12 mouse cellular contexts compared by ENCODE assay signal in genomic region chr5:121701111-121701769, GRCm38 (mm10). TPM values are rescaled to one million over a fixed set of nuclear protein-coding genes. Genes with fewer than 3 reads are reported as not detected.
A peak's percentile ranks its signal among the peaks of the same experiment; 100 is the strongest.
DNase-seq lines count a peak whose midpoint lies in the region; ATAC-seq and TF ChIP-seq lines count a peak whose summit lies in the region.
"Had no signal": no experiment of that assay in that cellular context is flagged by ENCODE, and none has a peak within 500 bp of the region (broad histone marks: within the 10 kb centered on the region; RNA-seq: fewer than 3 reads in every experiment).

No protein-coding gene starts in this region.

- no peak for TF ChIP-seq EP300 in stomach, postnatal 0 days (optimal IDR thresholded peaks at IDR 0.05)
- peak; percentile 81 for TF ChIP-seq EP300 in liver, embryonic 14.5 days (IDR thresholded peaks at IDR 0.05; ENCODE audit: low read depth)

- no peak overlapping the region for H3K9ac ChIP-seq in stomach, embryonic 15.5 days
- no peak overlapping the region for H3K9ac ChIP-seq in stomach, postnatal 0 days (ENCODE audit: low read length)
- H3K9ac ChIP-seq in liver, embryonic 14.5 days (replicated peaks), result peak overlapping the region; percentile 69

- 46% methylated on average over 8 of the region's 8 CpGs for WGBS in stomach, embryonic 15.5 days
- WGBS in stomach, postnatal 0 days, result 52% methylated on average over 8 of the region's 8 CpGs
- WGBS in liver, embryonic 14.5 days (ENCODE audit: insufficient replicate concordance), result 18% methylated on average over 8 of the region's 8 CpGs
- WGBS in midbrain, embryonic 10.5 days, result 63% methylated on average over 8 of the region's 8 CpGs

- 0 out of 2 replicates have a peak overlapping the region, but pooled peaks have one; percentile 21 for H3K27ac ChIP-seq in stomach, embryonic 15.5 days
- no peak overlapping the region for H3K27ac ChIP-seq in stomach, postnatal 0 days (replicated peaks)
- peak overlapping the region; percentile 89 for H3K27ac ChIP-seq in liver, embryonic 14.5 days
- no peak overlapping the region for H3K27ac ChIP-seq in midbrain, embryonic 10.5 days (replicated peaks)
- H3K27ac ChIP-seq: limb, embryonic 10.5 days had no signal

- H3K9me3 ChIP-seq in stomach, embryonic 15.5 days, result no peaks in the 10 kb centered on the region
- H3K9me3 ChIP-seq in stomach, postnatal 0 days (ENCODE audit: control insufficient read depth, low read length), result no peaks in the 10 kb centered on the region
- no peaks in the 10 kb centered on the region for H3K9me3 ChIP-seq in liver, embryonic 14.5 days (ENCODE audit: control insufficient read depth, low read length)
- H3K9me3 ChIP-seq in midbrain, embryonic 10.5 days (replicated peaks), result no peaks in the 10 kb centered on the region
- H3K9me3 ChIP-seq: limb, embryonic 10.5 days had no signal

- no peaks in the 10 kb centered on the region for H3K27me3 ChIP-seq in stomach, embryonic 15.5 days (replicated peaks)
- H3K27me3 ChIP-seq in stomach, postnatal 0 days (ENCODE audit: control insufficient read depth, insufficient read depth, low read length), result no peaks in the 10 kb centered on the region
- H3K27me3 ChIP-seq in liver, embryonic 14.5 days (ENCODE audit: control insufficient read depth, insufficient read depth, low read length), result no peaks in the 10 kb centered on the region
- no peaks in the 10 kb centered on the region for H3K27me3 ChIP-seq in midbrain, embryonic 10.5 days (ENCODE audit: low read depth, poor library complexity, severe bottlenecking)

- H3K36me3 ChIP-seq in stomach, embryonic 15.5 days, result no peaks in the 10 kb centered on the region
- no peaks in the 10 kb centered on the region for H3K36me3 ChIP-seq in stomach, postnatal 0 days (ENCODE audit: control insufficient read depth, insufficient read depth, low read length)
- no peaks in the 10 kb centered on the region for H3K36me3 ChIP-seq in liver, embryonic 14.5 days (replicated peaks; ENCODE audit: control insufficient read depth, insufficient read depth, low read depth)
- no peaks in the 10 kb centered on the region for H3K36me3 ChIP-seq in midbrain, embryonic 10.5 days
- H3K36me3 ChIP-seq: limb, embryonic 10.5 days had no signal

- H3K4me3 ChIP-seq in stomach, embryonic 15.5 days (replicated peaks), result no peak overlapping the region
- H3K4me3 ChIP-seq in stomach, postnatal 0 days (ENCODE audit: low read depth, low read length), result no peak overlapping the region
- peak overlapping the region; percentile 22 to 49 for H3K4me3 ChIP-seq in liver, embryonic 14.5 days (ENCODE audit: insufficient read depth in 1 of 2, low read depth in 2 of 2, low read length in 2 of 2)
- no peak overlapping the region for H3K4me3 ChIP-seq in midbrain, embryonic 10.5 days
- H3K4me3 ChIP-seq: limb, embryonic 10.5 days had no signal

- peaks cover 13% of the 10 kb centered on the region; the same call in 1 of the 2 replicates for H3K4me1 ChIP-seq in stomach, embryonic 15.5 days
- H3K4me1 ChIP-seq in stomach, postnatal 0 days (replicated peaks; ENCODE audit: control insufficient read depth, insufficient read depth), result no peaks in the 10 kb centered on the region
- peaks cover 31 to 45% of the 10 kb centered on the region in 2 experiments for H3K4me1 ChIP-seq in liver, embryonic 14.5 days (replicated peaks; ENCODE audit: control insufficient read depth in 2 of 2, insufficient read depth in 2 of 2, low read length in 1 of 2)
- H3K4me1 ChIP-seq in midbrain, embryonic 10.5 days, result peaks cover 23% of the 10 kb centered on the region

- peak; percentile 61; the same call in 1 of the 2 replicates for ATAC-seq in stomach, embryonic 15.5 days (ENCODE audit: insufficient read depth, low FRiP score, low read depth)
- ATAC-seq in stomach, postnatal 0 days (ENCODE audit: low FRiP score, low TSS enrichment), result no peak
- peak; percentile 91 for ATAC-seq in liver, embryonic 14.5 days (ENCODE audit: insufficient read depth)

- no peak overlapping the region for H3K4me2 ChIP-seq in stomach, embryonic 15.5 days
- no peak overlapping the region for H3K4me2 ChIP-seq in stomach, postnatal 0 days (replicated peaks; ENCODE audit: low read depth)
- H3K4me2 ChIP-seq in liver, embryonic 14.5 days (ENCODE audit: low read depth), result peak overlapping the region; percentile 56

- TF ChIP-seq CTCF in stomach, postnatal 0 days (IDR thresholded peaks at IDR 0.05; ENCODE audit: low read depth), result no peak
- TF ChIP-seq CTCF in liver, embryonic 14.5 days (IDR thresholded peaks at IDR 0.05; ENCODE audit: low read depth), result no peak

- DNase-seq in adrenal gland, adult 2 months, result peak; percentile 76
- no peak for DNase-seq in adrenal gland, adult 8-10 months
- DNase-seq in stomach, postnatal 0 days (ENCODE audit: low spot score), result no peak
- DNase-seq in liver, embryonic 14.5 days (ENCODE audit: low read depth in 3 of 3, low spot score in 3 of 3), result peak; percentile 73 to 85 (median 80)
- peak; percentile 68 for DNase-seq in yolk sac, embryonic 10.5 days (ENCODE audit: low spot score)
- no peak for DNase-seq in cerebellum, postnatal 25 days
- DNase-seq in midbrain, embryonic 10.5 days (ENCODE audit: low spot score), result no peak
- DNase-seq: cerebellum, postnatal 14 days; kidney, adult 11 months; lung, postnatal 36 days had no signal

RNA-seq across cellular contexts. Expression of gene Atxn2, which starts 9.9 kb away (rescaled TPM):
- total RNA-seq in adrenal gland, adult 2 months (2021), result 100 to 1,000 TPM; 146 to 229 TPM
- 214 and 218 TPM in 2 replicates for polyA plus RNA-seq in adrenal gland, adult 2 months (2012; rRNA removed)
- 100 to 1,000 TPM; 177 to 211 (median 197) TPM for total RNA-seq in adrenal gland, adult 8-10 months (2022)
- polyA plus RNA-seq in stomach, embryonic 15.5 days (2015; fragmentation: Nextera tagmentation; extraction: Ambion mirVana), result 63.4 and 70.5 TPM in 2 replicates
- polyA plus RNA-seq in stomach, postnatal 0 days (2015; fragmentation: Nextera tagmentation; extraction: Ambion mirVana), result 30.5 and 35.6 TPM in 2 replicates
- 24.1 and 24.6 TPM in 2 replicates for polyA plus RNA-seq in liver, embryonic 14.5 days (2012; rRNA removed)
- 19.3 and 20.5 TPM in 2 replicates for polyA plus RNA-seq in liver, embryonic 14.5 days (2014; fragmentation: Nextera tagmentation; extraction: Ambion mirVana)
- 36.6 and 37.3 TPM in 2 replicates for polyA plus RNA-seq in midbrain, embryonic 10.5 days (2016; fragmentation: Nextera tagmentation; extraction: Ambion mirVana)

RNA-seq across cellular contexts. Expression of gene Brap, which starts 40.9 kb away (rescaled TPM):
- total RNA-seq in adrenal gland, adult 2 months (2021), result 10 to 100 TPM; 52.4 to 60.5 TPM
- 14.7 and 17.0 TPM in 2 replicates for polyA plus RNA-seq in adrenal gland, adult 2 months (2012; rRNA removed)
- total RNA-seq in adrenal gland, adult 8-10 months (2022), result 10 to 100 TPM; 50.2 to 66.2 (median 58.5) TPM
- 37.6 and 38.1 TPM in 2 replicates for polyA plus RNA-seq in stomach, embryonic 15.5 days (2015; fragmentation: Nextera tagmentation; extraction: Ambion mirVana)
- polyA plus RNA-seq in stomach, postnatal 0 days (2015; fragmentation: Nextera tagmentation; extraction: Ambion mirVana), result 32.2 and 32.5 TPM in 2 replicates
- 9.7 and 12.5 TPM in 2 replicates for polyA plus RNA-seq in liver, embryonic 14.5 days (2012; rRNA removed)
- 22.7 and 22.9 TPM in 2 replicates for polyA plus RNA-seq in liver, embryonic 14.5 days (2014; fragmentation: Nextera tagmentation; extraction: Ambion mirVana)
- polyA plus RNA-seq in midbrain, embryonic 10.5 days (2016; fragmentation: Nextera tagmentation; extraction: Ambion mirVana), result 40.4 and 44.8 TPM in 2 replicates

RNA-seq across cellular contexts. Expression of gene Acad10, which starts 40.9 kb away (rescaled TPM):
- total RNA-seq in adrenal gland, adult 2 months (2021), result 10 to 100 TPM; 23.1 to 25.4 TPM
- polyA plus RNA-seq in adrenal gland, adult 2 months (2012; rRNA removed), result 9.8 and 10.0 TPM in 2 replicates
- 10 to 100 TPM; 24.7 to 29.8 (median 28.3) TPM for total RNA-seq in adrenal gland, adult 8-10 months (2022)
- polyA plus RNA-seq in stomach, embryonic 15.5 days (2015; fragmentation: Nextera tagmentation; extraction: Ambion mirVana), result 3.1 and 3.3 TPM in 2 replicates
- polyA plus RNA-seq in stomach, postnatal 0 days (2015; fragmentation: Nextera tagmentation; extraction: Ambion mirVana), result 3.0 and 4.0 TPM in 2 replicates
- polyA plus RNA-seq in liver, embryonic 14.5 days (2012; rRNA removed), result 1.6 and 1.7 TPM in 2 replicates
- 2.2 and 2.6 TPM in 2 replicates for polyA plus RNA-seq in liver, embryonic 14.5 days (2014; fragmentation: Nextera tagmentation; extraction: Ambion mirVana)
- polyA plus RNA-seq in midbrain, embryonic 10.5 days (2016; fragmentation: Nextera tagmentation; extraction: Ambion mirVana), result 3.7 and 3.9 TPM in 2 replicates

Comparison
In these comparisons a context has a peak if more than half of its experiments do, and no peak if none do; other contexts are left out.
1. DNase-seq: peak in adrenal gland, adult 2 months (single experiment), liver, embryonic 14.5 days (3 of 3) and yolk sac, embryonic 10.5 days (single experiment); none in adrenal gland, adult 8-10 months (single experiment), stomach, postnatal 0 days (single experiment), cerebellum, postnatal 25 days (0 of 2) and midbrain, embryonic 10.5 days (single experiment).
2. H3K27ac ChIP-seq: peak in stomach, embryonic 15.5 days (single experiment) and liver, embryonic 14.5 days (single experiment); none in stomach, postnatal 0 days (single experiment) and midbrain, embryonic 10.5 days (single experiment).
3. H3K4me3 ChIP-seq: peak in liver, embryonic 14.5 days (2 of 2); none in stomach, embryonic 15.5 days (single experiment), stomach, postnatal 0 days (single experiment) and midbrain, embryonic 10.5 days (single experiment).